In genomic region chrX:142623359-142623758, GRCm38 (mm10) we compare ENCODE assay signal across 17 mouse cellular contexts. TPM values are rescaled to one million over a fixed set of nuclear protein-coding genes. Genes with fewer than 3 reads are reported as not detected.
DNase-seq lines count a peak whose midpoint lies in the region; ATAC-seq lines count a peak whose summit lies in the region.
"Had no signal": no experiment of that assay in that cellular context is flagged by ENCODE, and none has a peak within 500 bp of the region (broad histone marks: within the 10 kb centered on the region; RNA-seq: fewer than 3 reads in every experiment).

No protein-coding gene starts in this region.

- H3K4me2 ChIP-seq in heart, embryonic 13.5 days: no peak overlapping the region
- H3K4me2 ChIP-seq in liver, embryonic 12.5 days: no peak overlapping the region
- H3K4me2 ChIP-seq: heart, embryonic 11.5 days; liver, embryonic 13.5 days; neural tube, embryonic 13.5 days had no signal

- peak overlapping the region; percentile 39; the same call in 1 of the 2 replicates for H3K27ac ChIP-seq in heart, embryonic 13.5 days (replicated peaks)
- no peak overlapping the region for H3K27ac ChIP-seq in liver, embryonic 12.5 days
- H3K27ac ChIP-seq: hindbrain, embryonic 10.5 days; liver, embryonic 13.5 days; neural tube, embryonic 13.5 days had no signal

- no peaks in the 10 kb centered on the region for H3K27me3 ChIP-seq in heart, embryonic 13.5 days (replicated peaks)
- no peaks in the 10 kb centered on the region for H3K27me3 ChIP-seq in liver, embryonic 12.5 days (replicated peaks)
- H3K27me3 ChIP-seq: liver, embryonic 13.5 days had no signal

- no peak for ATAC-seq in heart, embryonic 13.5 days (ENCODE audit: extremely low read depth, insufficient number of reproducible peaks, low FRiP score, low TSS enrichment)
- no peak for ATAC-seq in liver, embryonic 12.5 days
- ATAC-seq: forebrain, embryonic 14.5 days; midbrain, embryonic 16.5 days had no signal

- no peak for DNase-seq in heart, postnatal 4 days
- peak; percentile 69 for DNase-seq in 3T3-L1 (ENCODE audit: low read depth, low spot score)
- DNase-seq in embryo, embryonic 10.5 days (ENCODE audit: low spot score): peak; percentile 52
- DNase-seq in hindlimb bud, embryonic 11.5 days (ENCODE audit: extremely low spot score, low read depth, low spot score): peak; percentile 44
- no peak for DNase-seq in urinary bladder, adult 18-20 months (ENCODE audit: low spot score in 2 of 2)
- no peak for DNase-seq in urinary bladder, postnatal 4 days (ENCODE audit: low spot score in 2 of 2)
- DNase-seq: kidney, adult 2 months; liver, embryonic 13.5 days; lung, postnatal 14 days; thymus, postnatal 25 days had no signal

- no peaks in the 10 kb centered on the region for H3K9me3 ChIP-seq in heart, embryonic 13.5 days
- no peaks in the 10 kb centered on the region for H3K9me3 ChIP-seq in liver, embryonic 12.5 days (replicated peaks)
- H3K9me3 ChIP-seq: hindbrain, embryonic 10.5 days; liver, embryonic 13.5 days; neural tube, embryonic 13.5 days had no signal

- no peaks in the 10 kb centered on the region for H3K36me3 ChIP-seq in heart, embryonic 13.5 days
- no peaks in the 10 kb centered on the region for H3K36me3 ChIP-seq in liver, embryonic 12.5 days
- H3K36me3 ChIP-seq: hindbrain, embryonic 10.5 days; liver, embryonic 13.5 days; neural tube, embryonic 13.5 days had no signal

- no peak overlapping the region for H3K9ac ChIP-seq in heart, embryonic 13.5 days
- H3K9ac ChIP-seq in liver, embryonic 12.5 days: no peak overlapping the region
- H3K9ac ChIP-seq: liver, embryonic 13.5 days; neural tube, embryonic 13.5 days had no signal

- no peak overlapping the region for H3K4me3 ChIP-seq in heart, embryonic 13.5 days
- H3K4me3 ChIP-seq in liver, embryonic 12.5 days: no peak overlapping the region
- H3K4me3 ChIP-seq: hindbrain, embryonic 10.5 days; liver, embryonic 13.5 days; neural tube, embryonic 13.5 days had no signal

- no peaks in the 10 kb centered on the region for H3K4me1 ChIP-seq in heart, embryonic 13.5 days
- no peaks in the 10 kb centered on the region for H3K4me1 ChIP-seq in liver, embryonic 12.5 days
- H3K4me1 ChIP-seq: hindbrain, embryonic 10.5 days; liver, embryonic 13.5 days; neural tube, embryonic 13.5 days had no signal

- 24% methylated on average over 2 of the region's 2 CpGs for WGBS in heart, embryonic 13.5 days
- WGBS in liver, embryonic 12.5 days (ENCODE audit: insufficient replicate concordance): 38% methylated on average over 2 of the region's 2 CpGs

RNA-seq across cellular contexts. Expression of gene Tmem164, which starts 57.8 kb away (rescaled TPM):
- 48.3 and 52.9 TPM in 2 replicates for polyA plus RNA-seq in heart, embryonic 13.5 days (2015; fragmentation: Nextera tagmentation; extraction: Ambion mirVana)
- total RNA-seq in heart, postnatal 4 days (2021): 10 to 100 TPM; 52.2 to 69.6 TPM
- 40.1 and 41.8 TPM in 2 replicates for polyA plus RNA-seq in liver, embryonic 12.5 days (2016; fragmentation: Nextera tagmentation; extraction: Ambion mirVana)

Comparison
In these comparisons a context has a peak if more than half of its experiments do, and no peak if none do; other contexts are left out.
1. DNase-seq: peak in 3T3-L1 (single experiment), embryo, embryonic 10.5 days (single experiment) and hindlimb bud, embryonic 11.5 days (single experiment); none in heart, postnatal 4 days (single experiment), urinary bladder, adult 18-20 months (0 of 2) and urinary bladder, postnatal 4 days (0 of 2).